Mouse (Mus musculus): ENCODE measurements around the gene Vax1. TPM values are rescaled to one million over a fixed set of nuclear protein-coding genes. Genes with fewer than 3 reads are reported as not detected.

Gene Vax1
- polyA plus RNA-seq, 1 experiment from 2014 or later = 5.8 TPM

GRCm38 (mm10) chr19:59172781-59173180, 2.9 kb upstream of the Vax1 start:
- Histone ChIP-seq H3K4me3 (ENCODE audit: low read depth, low read length) (peak overlapping the region; percentile 52; the same call in 1 of the 2 replicates), H3K36me3 (ENCODE audit: control insufficient read depth, insufficient read depth, low read length) (no peaks in the 10 kb centered on the region), H3K4me2 (ENCODE audit: low read depth, low read length, severe bottlenecking) (no peak overlapping the region; the same call in 1 of the 2 replicates), H3K27me3 (ENCODE audit: control insufficient read depth, insufficient read depth, low read length) (peaks cover 78% of the 10 kb centered on the region), H3K27ac (ENCODE audit: low read depth, low read length) (no peak overlapping the region), H3K9me3 (ENCODE audit: control insufficient read depth, low read length) (no peaks in the 10 kb centered on the region), H3K9ac (ENCODE audit: low read length) (no peak overlapping the region), H3K4me1 (replicated peaks; ENCODE audit: control insufficient read depth, insufficient read depth, low read length) (peaks cover 10% of the 10 kb centered on the region)
- ATAC-seq (replicated peaks; ENCODE audit: low FRiP score) = no peak
- WGBS = 4% methylated on average over 3 of the region's 3 CpGs
- DNase-seq (ENCODE audit: low spot score) = peak; percentile 26

GRCm38 (mm10) chr19:59171871-59172245, 2.0 kb upstream of the Vax1 start:
- H3K4me3 ChIP-seq (ENCODE audit: low read depth, low read length) = peak overlapping the region; percentile 52
- no peaks in the 10 kb centered on the region for H3K9me3 ChIP-seq (ENCODE audit: control insufficient read depth, low read length)
- peak overlapping the region; percentile 51 for H3K9ac ChIP-seq (ENCODE audit: low read length)
- peak overlapping the region; percentile 78 for H3K27ac ChIP-seq (ENCODE audit: low read depth, low read length)
- H3K36me3 ChIP-seq (ENCODE audit: control insufficient read depth, insufficient read depth, low read length) = no peaks in the 10 kb centered on the region
- DNase-seq (ENCODE audit: low spot score) (peak; percentile 65), ATAC-seq (replicated peaks; ENCODE audit: low FRiP score) (peak; percentile 19)
- WGBS = 1% methylated on average over 19 of the region's 19 CpGs
- H3K4me2 ChIP-seq (ENCODE audit: low read depth, low read length, severe bottlenecking) = peak overlapping the region; percentile 63; the same call in 1 of the 2 replicates
- peaks cover 84% of the 10 kb centered on the region for H3K27me3 ChIP-seq (ENCODE audit: control insufficient read depth, insufficient read depth, low read length)
- H3K4me1 ChIP-seq (replicated peaks; ENCODE audit: control insufficient read depth, insufficient read depth, low read length) = peaks cover 10% of the 10 kb centered on the region

- H3K27ac ChIP-seq (ENCODE audit: low read depth, low read length) = peak overlapping the region; percentile 91
- WGBS = under 1% methylated on average over 37 of the region's 38 CpGs
- ATAC-seq (replicated peaks; ENCODE audit: low FRiP score) (peak; percentile 81), DNase-seq (ENCODE audit: low spot score) (peak; percentile 86)
- peak overlapping the region; percentile 63 for H3K4me2 ChIP-seq (ENCODE audit: low read depth, low read length, severe bottlenecking)
- H3K9ac ChIP-seq (ENCODE audit: low read length) = peak overlapping the region; percentile 51
- no peaks in the 10 kb centered on the region for H3K9me3 ChIP-seq (ENCODE audit: control insufficient read depth, low read length)
- peak overlapping the region; percentile 52 for H3K4me3 ChIP-seq (ENCODE audit: low read depth, low read length)
- H3K36me3 ChIP-seq (ENCODE audit: control insufficient read depth, insufficient read depth, low read length) = no peaks in the 10 kb centered on the region
- peaks cover 86% of the 10 kb centered on the region for H3K27me3 ChIP-seq (ENCODE audit: control insufficient read depth, insufficient read depth, low read length)
- peaks cover 12% of the 10 kb centered on the region for H3K4me1 ChIP-seq (replicated peaks; ENCODE audit: control insufficient read depth, insufficient read depth, low read length)
Observed at GRCm38 (mm10) chr19:59171151-59171870, 1.5 kb upstream of the Vax1 start.

GRCm38 (mm10) chr19:59170766-59171095, 875 bp upstream of the Vax1 start:
- DNase-seq (ENCODE audit: low spot score) (peak; percentile 78), ATAC-seq (replicated peaks; ENCODE audit: low FRiP score) (peak; percentile 60)
- peak overlapping the region; percentile 52 for H3K4me3 ChIP-seq (ENCODE audit: low read depth, low read length)
- H3K9ac ChIP-seq (ENCODE audit: low read length) = peak overlapping the region; percentile 91
- H3K9me3 ChIP-seq (ENCODE audit: control insufficient read depth, low read length) = no peaks in the 10 kb centered on the region
- peak overlapping the region; percentile 63; the same call in 1 of the 2 replicates for H3K4me2 ChIP-seq (ENCODE audit: low read depth, low read length, severe bottlenecking)
- peak overlapping the region; percentile 91 for H3K27ac ChIP-seq (ENCODE audit: low read depth, low read length)
- no peaks in the 10 kb centered on the region for H3K36me3 ChIP-seq (ENCODE audit: control insufficient read depth, insufficient read depth, low read length)
- H3K27me3 ChIP-seq (ENCODE audit: control insufficient read depth, insufficient read depth, low read length) = peaks cover 86% of the 10 kb centered on the region
- 0% methylated on average over 6 of the region's 6 CpGs for WGBS
- peaks cover 16% of the 10 kb centered on the region for H3K4me1 ChIP-seq (replicated peaks; ENCODE audit: control insufficient read depth, insufficient read depth, low read length)

- Histone ChIP-seq H3K4me2 (ENCODE audit: low read depth, low read length, severe bottlenecking) (peak overlapping the region; percentile 63), H3K9ac (ENCODE audit: low read length) (peak overlapping the region; percentile 91), H3K27ac (ENCODE audit: low read depth, low read length) (peak overlapping the region; percentile 91), H3K27me3 (ENCODE audit: control insufficient read depth, insufficient read depth, low read length) (peaks cover 85% of the 10 kb centered on the region), H3K4me3 (ENCODE audit: low read depth, low read length) (peak overlapping the region; percentile 52), H3K9me3 (ENCODE audit: control insufficient read depth, low read length) (no peaks in the 10 kb centered on the region), H3K4me1 (replicated peaks; ENCODE audit: control insufficient read depth, insufficient read depth, low read length) (peaks cover 18% of the 10 kb centered on the region), H3K36me3 (ENCODE audit: control insufficient read depth, insufficient read depth, low read length) (no peaks in the 10 kb centered on the region)
- DNase-seq (ENCODE audit: low spot score) = peak; percentile 73
- under 1% methylated on average over 65 of the region's 65 CpGs for WGBS
- no peak for ATAC-seq (replicated peaks; ENCODE audit: low FRiP score)
Observed at GRCm38 (mm10) chr19:59169143-59169935, 517 bp downstream of the Vax1 start.

- H3K4me2 ChIP-seq (ENCODE audit: low read depth, low read length, severe bottlenecking) = peak overlapping the region; percentile 63
- peaks cover 16% of the 10 kb centered on the region for H3K4me1 ChIP-seq (replicated peaks; ENCODE audit: control insufficient read depth, insufficient read depth, low read length)
- WGBS = 2% methylated on average over 17 of the region's 17 CpGs
- H3K27ac ChIP-seq (ENCODE audit: low read depth, low read length) = peak overlapping the region; percentile 91; the same call in 1 of the 2 replicates
- peaks cover 82% of the 10 kb centered on the region for H3K27me3 ChIP-seq (ENCODE audit: control insufficient read depth, insufficient read depth, low read length)
- H3K4me3 ChIP-seq (ENCODE audit: low read depth, low read length) = peak overlapping the region; percentile 52
- ATAC-seq (replicated peaks; ENCODE audit: low FRiP score) = no peak
- H3K9me3 ChIP-seq (ENCODE audit: control insufficient read depth, low read length) = no peaks in the 10 kb centered on the region
- H3K36me3 ChIP-seq (ENCODE audit: control insufficient read depth, insufficient read depth, low read length) = no peaks in the 10 kb centered on the region
- DNase-seq (ENCODE audit: low spot score) = peak; percentile 61
- H3K9ac ChIP-seq (ENCODE audit: low read length) = peak overlapping the region; percentile 91
Observed at GRCm38 (mm10) chr19:59168386-59168905, 1.4 kb downstream of the Vax1 start.

- Histone ChIP-seq H3K9ac (ENCODE audit: low read length) (peak overlapping the region; percentile 91), H3K36me3 (ENCODE audit: control insufficient read depth, insufficient read depth, low read length) (no peaks in the 10 kb centered on the region), H3K4me2 (ENCODE audit: low read depth, low read length, severe bottlenecking) (peak overlapping the region; percentile 63), H3K27me3 (ENCODE audit: control insufficient read depth, insufficient read depth, low read length) (peaks cover 82% of the 10 kb centered on the region), H3K4me1 (replicated peaks; ENCODE audit: control insufficient read depth, insufficient read depth, low read length) (peaks cover 16% of the 10 kb centered on the region), H3K4me3 (ENCODE audit: low read depth, low read length) (peak overlapping the region; percentile 52), H3K9me3 (ENCODE audit: control insufficient read depth, low read length) (no peaks in the 10 kb centered on the region), H3K27ac (ENCODE audit: low read depth, low read length) (no peak overlapping the region)
- WGBS = 20% methylated on average over 5 of the region's 5 CpGs
- DNase-seq (ENCODE audit: low spot score) = no peak
- no peak for ATAC-seq (replicated peaks; ENCODE audit: low FRiP score)
Observed at GRCm38 (mm10) chr19:59167871-59168270, 2.0 kb downstream of the Vax1 start.

GRCm38 (mm10) chr19:59166879-59167278, 3.0 kb downstream of the Vax1 start:
- H3K27me3 ChIP-seq (ENCODE audit: control insufficient read depth, insufficient read depth, low read length) = peaks cover 82% of the 10 kb centered on the region
- peak overlapping the region; percentile 63 for H3K4me2 ChIP-seq (ENCODE audit: low read depth, low read length, severe bottlenecking)
- peaks cover 16% of the 10 kb centered on the region for H3K4me1 ChIP-seq (replicated peaks; ENCODE audit: control insufficient read depth, insufficient read depth, low read length)
- H3K9me3 ChIP-seq (ENCODE audit: control insufficient read depth, low read length) = no peaks in the 10 kb centered on the region
- no peaks in the 10 kb centered on the region for H3K36me3 ChIP-seq (ENCODE audit: control insufficient read depth, insufficient read depth, low read length)
- H3K9ac ChIP-seq (ENCODE audit: low read length) = peak overlapping the region; percentile 91
- peak overlapping the region; percentile 52 for H3K4me3 ChIP-seq (ENCODE audit: low read depth, low read length)
- DNase-seq (ENCODE audit: low spot score) = peak; percentile 80
- peak overlapping the region; percentile 48; the same call in 1 of the 2 replicates for H3K27ac ChIP-seq (ENCODE audit: low read depth, low read length)
- no peak for ATAC-seq (replicated peaks; ENCODE audit: low FRiP score)
- WGBS = 1% methylated on average over 13 of the region's 13 CpGs

Measured in forebrain, embryonic 11.5 days (tissue).